Mouse (Mus musculus) spleen, adult 2 months (tissue): ENCODE results near the gene Gse1. TPM values are rescaled to one million over a fixed set of nuclear protein-coding genes. Genes with fewer than 3 reads are reported as not detected.

Source experiments
- DNase-seq, 2 experiments: peaks; one replicate each; pipeline versions ENCODE4 v3.0.0 to v3.0.0-alpha.2; 2012 to 2021; ENCODE audit warnings: low spot score in 2 of 2, low read depth in 1 of 2
- H3K27ac ChIP-seq: fragments of 200-500 bp; 2 replicates; pipeline ENCODE4 v1.5.1; 2012; ENCODE audit warnings: low read length, inconsistent platforms; ENCODE audit not compliant: insufficient read depth
- H3K27me3 ChIP-seq: fragments of 200-500 bp; 2 replicates; pipeline ENCODE4 v1.6.1; 2012; ENCODE audit warnings: mild to moderate bottlenecking, moderate library complexity, low read length, inconsistent platforms; ENCODE audit not compliant: control insufficient read depth, insufficient read depth
- H3K36me3 ChIP-seq: fragments of 200-500 bp; 2 replicates; pipeline ENCODE4 v1.6.1; 2012; ENCODE audit warnings: mild to moderate bottlenecking, low read length, inconsistent platforms; ENCODE audit not compliant: control insufficient read depth, insufficient read depth
- H3K4me1 ChIP-seq: fragments of 200-500 bp; 2 replicates; pipeline ENCODE4 v1.6.1; 2011; ENCODE audit warnings: inconsistent platforms; ENCODE audit not compliant: control insufficient read depth, insufficient read depth, insufficient read length
- H3K4me3 ChIP-seq: fragments of 200-500 bp; 2 replicates; pipeline ENCODE4 v1.5.1; 2011; ENCODE audit warnings: mild to moderate bottlenecking, inconsistent platforms; ENCODE audit not compliant: insufficient read depth, insufficient read length; ENCODE audit errors: extremely low read depth
- CTCF ChIP-seq: fragments of 200-500 bp; IDR thresholded peaks from 2 replicates; pipeline ENCODE4 v1.5.1; 2011; ENCODE audit warnings: mild to moderate bottlenecking, inconsistent platforms; ENCODE audit not compliant: insufficient read depth, insufficient read length, insufficient replicate concordance; ENCODE audit errors: extremely low read depth
- POLR2A ChIP-seq: fragments of 200-500 bp; IDR thresholded peaks from 2 replicates; pipeline ENCODE4 v1.6.1; 2011; ENCODE audit warnings: low read depth, low read length, inconsistent platforms
- WGBS: fragments of 180-500 bp; shearing (Covaris S2); methylation state at CpG from one replicate; pipeline ENCODE4 v1.1.7; 2018; 5-methylcytosine and 5-hydroxymethylcytosine counted together
- polyA plus RNA-seq: library from polyadenylated mRNA; depleted of rRNA; stranded (reverse); fragments of >200 nt; gene quantifications from 2 replicates; pipeline ENCODE4 v1.2.3, GENCODE M21; 2012

Gse1 gene
- polyA plus RNA-seq, 1 experiment: 39.2 TPM

- Histone ChIP-seq H3K4me1 (peaks cover 5% of the 10 kb centered on the region; the same call in 1 of the 2 replicates), H3K27me3 (no peaks in the 10 kb centered on the region), H3K4me3 (no peak overlapping the region), H3K36me3 (no peaks in the 10 kb centered on the region), H3K27ac (no peak overlapping the region)
- DNase-seq: no peak
- 80% methylated on average over 3 of the region's 3 CpGs for WGBS
- no peak for TF ChIP-seq POLR2A
- TF ChIP-seq CTCF: no peak
Observed at GRCm38 (mm10) chr8:120313674-120314073, 85.4 kb downstream of the Gse1 start.

- Histone ChIP-seq H3K4me3 (no peak overlapping the region), H3K27me3 (no peaks in the 10 kb centered on the region), H3K36me3 (no peaks in the 10 kb centered on the region), H3K4me1 (peaks cover 5% of the 10 kb centered on the region; the same call in 1 of the 2 replicates), H3K27ac (no peak overlapping the region)
- no peak for TF ChIP-seq POLR2A
- no peak for TF ChIP-seq CTCF
- WGBS: 91% methylated on average over 5 of the region's 5 CpGs
- DNase-seq: no peak
Observed at GRCm38 (mm10) chr8:120314932-120315331, 86.7 kb downstream of the Gse1 start.

- peak in 1 of 2 experiments; percentile 43 for DNase-seq
- no peak for TF ChIP-seq POLR2A
- TF ChIP-seq CTCF: peak; percentile 22; the same call in 1 of the 2 replicates
- peaks cover 5% of the 10 kb centered on the region; the same call in 1 of the 2 replicates for H3K4me1 ChIP-seq
- H3K4me3 ChIP-seq: no peak overlapping the region
- no peaks in the 10 kb centered on the region for H3K36me3 ChIP-seq
- no peak overlapping the region for H3K27ac ChIP-seq
- 93% methylated on average over 4 of the region's 4 CpGs for WGBS
- H3K27me3 ChIP-seq: no peaks in the 10 kb centered on the region
Observed at GRCm38 (mm10) chr8:120315644-120316043, 87.4 kb downstream of the Gse1 start.

DNA sequence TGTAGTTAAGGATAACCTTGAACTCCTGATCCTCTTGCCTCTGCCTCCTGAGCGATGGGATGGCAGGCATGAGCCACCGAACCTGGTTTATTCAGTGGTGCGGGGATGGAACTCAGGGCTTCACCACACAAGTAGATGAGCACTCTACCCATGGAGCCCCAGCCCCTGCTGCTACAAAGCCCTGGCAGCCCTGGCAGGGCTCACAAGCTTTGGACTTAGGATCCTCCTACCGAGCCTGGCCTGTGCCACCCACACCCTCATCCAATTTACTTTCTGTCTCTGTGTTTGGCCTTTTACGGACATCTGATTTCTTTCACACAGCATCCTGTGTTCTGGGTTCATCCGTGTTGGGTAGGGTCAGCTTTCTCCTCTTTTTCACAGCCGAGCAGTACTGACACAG lies 88.5 kb downstream of the Gse1 start:
- Histone ChIP-seq H3K36me3 (no peaks in the 10 kb centered on the region), H3K4me3 (no peak overlapping the region), H3K27ac (no peak overlapping the region), H3K4me1 (peaks cover 5% of the 10 kb centered on the region; the same call in 1 of the 2 replicates), H3K27me3 (no peaks in the 10 kb centered on the region)
- WGBS: 93% methylated on average over 7 of the region's 7 CpGs
- no peak for TF ChIP-seq CTCF
- no peak for TF ChIP-seq POLR2A
- DNase-seq: no peak

DNA sequence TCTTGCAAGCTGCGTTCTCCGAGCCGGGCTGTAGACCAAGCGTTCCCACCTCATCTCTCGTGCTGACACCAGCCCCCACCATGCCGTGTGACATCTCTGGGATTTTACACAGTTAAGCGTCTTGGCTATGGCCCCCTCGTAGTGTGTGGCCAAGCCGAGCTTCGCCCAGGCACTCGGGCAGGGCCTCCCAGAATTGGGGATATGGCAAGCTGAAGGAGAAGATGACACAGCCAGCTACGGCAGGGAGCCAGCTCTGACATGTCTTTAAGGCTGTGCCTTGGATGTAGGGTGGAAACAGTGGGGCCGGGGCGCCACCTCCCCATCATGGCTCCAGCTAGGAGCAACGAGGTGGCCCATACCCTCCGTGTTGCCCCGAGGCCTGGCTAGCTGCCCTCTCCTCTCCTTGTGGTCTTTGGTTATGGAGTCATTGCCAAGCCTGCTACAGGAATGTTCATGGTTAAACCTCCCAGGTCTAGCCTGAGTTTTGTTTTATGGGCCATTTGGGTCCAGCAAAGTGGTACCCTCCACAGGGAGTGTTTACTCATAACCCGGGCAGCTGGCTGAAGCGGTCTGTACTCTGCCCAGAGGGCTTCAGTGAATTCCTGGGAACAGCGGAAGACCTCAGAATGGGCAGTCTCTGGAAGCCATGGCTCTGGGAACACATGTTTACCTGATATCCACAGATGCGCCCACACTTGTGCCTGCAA lies 89.0 kb downstream of the Gse1 start:
- no peak for DNase-seq
- Histone ChIP-seq H3K4me1 (peaks cover 5% of the 10 kb centered on the region; the same call in 1 of the 2 replicates), H3K36me3 (no peaks in the 10 kb centered on the region), H3K4me3 (no peak overlapping the region), H3K27me3 (no peaks in the 10 kb centered on the region), H3K27ac (no peak overlapping the region)
- 95% methylated on average over 21 of the region's 21 CpGs for WGBS
- TF ChIP-seq CTCF (no peak), POLR2A (no peak)

GRCm38 (mm10) chr8:120318476-120318991 lies 90.3 kb downstream of the Gse1 start:
- DNase-seq: no peak
- WGBS: 92% methylated on average over 12 of the region's 12 CpGs
- Histone ChIP-seq H3K27me3 (no peaks in the 10 kb centered on the region), H3K36me3 (no peaks in the 10 kb centered on the region), H3K4me3 (no peak overlapping the region), H3K4me1 (peaks cover 13% of the 10 kb centered on the region), H3K27ac (no peak overlapping the region)
- TF ChIP-seq CTCF (no peak), POLR2A (no peak)

GRCm38 (mm10) chr8:120319449-120319848 lies 91.2 kb downstream of the Gse1 start:
- H3K4me1 ChIP-seq: peaks cover 18% of the 10 kb centered on the region
- WGBS: 15% methylated on average over 7 of the region's 7 CpGs
- no peaks in the 10 kb centered on the region for H3K36me3 ChIP-seq
- peak; percentile 50 to 70 for DNase-seq
- no peaks in the 10 kb centered on the region for H3K27me3 ChIP-seq
- TF ChIP-seq CTCF: peak; percentile 100
- TF ChIP-seq POLR2A: no peak
- no peak overlapping the region for H3K4me3 ChIP-seq
- no peak overlapping the region for H3K27ac ChIP-seq
